Mouse (Mus musculus) erythroblast, embryonic 14.5 days (primary cell): ENCODE data around the gene Cd81.

ENCODE experiments used
- GATA1 ChIP-seq: IDR thresholded peaks from 2 replicates; pipeline ENCODE4 v1.6.1; 2012; ENCODE audit warnings: low read length, inconsistent platforms, mixed read lengths
- TAL1 ChIP-seq: IDR thresholded peaks from 3 replicates; pipeline ENCODE4 v1.6.1; 2012; ENCODE audit warnings: low read length, inconsistent platforms, mixed read lengths

- TF ChIP-seq TAL1 (no peak), GATA1 (no peak)
These were observed 10.4 kb upstream of the Cd81 start for GRCm38 (mm10) chr7:143042089-143042488.
